Mouse (Mus musculus) ES-E14 (cell line): ENCODE measurements at regions not wholly inside any gene's neighbourhood (a gene's known extent, or its start where the extent isn't known, plus 50 kb on each side); places are given as distances from the start of the nearest gene placed in this dataset.

ENCODE experiments used
- CHD2 ChIP-seq: IDR thresholded peaks from 2 replicates; pipeline ENCODE4 v1.6.1; 2014; ENCODE audit warnings: mild to moderate bottlenecking, low read depth, low read length, inconsistent platforms
- HCFC1 ChIP-seq: IDR thresholded peaks from 2 replicates; pipeline ENCODE4 v1.6.1; 2012; ENCODE audit warnings: low read length, inconsistent platforms, borderline replicate concordance; ENCODE audit not compliant: insufficient read depth
- MAFK ChIP-seq: IDR thresholded peaks from 2 replicates; pipeline ENCODE4 v1.6.1; 2014; ENCODE audit warnings: mild to moderate bottlenecking, low read depth, low read length, inconsistent platforms; ENCODE audit not compliant: insufficient read depth
- ZC3H11A ChIP-seq: IDR thresholded peaks from 2 replicates; pipeline ENCODE4 v1.6.1; 2012; ENCODE audit warnings: low read depth, mild to moderate bottlenecking, inconsistent platforms, low read length, borderline replicate concordance
- ZNF384 ChIP-seq: IDR thresholded peaks from 2 replicates; pipeline ENCODE4 v1.6.1; 2012; ENCODE audit warnings: low read depth, low read length, inconsistent platforms

DNA sequence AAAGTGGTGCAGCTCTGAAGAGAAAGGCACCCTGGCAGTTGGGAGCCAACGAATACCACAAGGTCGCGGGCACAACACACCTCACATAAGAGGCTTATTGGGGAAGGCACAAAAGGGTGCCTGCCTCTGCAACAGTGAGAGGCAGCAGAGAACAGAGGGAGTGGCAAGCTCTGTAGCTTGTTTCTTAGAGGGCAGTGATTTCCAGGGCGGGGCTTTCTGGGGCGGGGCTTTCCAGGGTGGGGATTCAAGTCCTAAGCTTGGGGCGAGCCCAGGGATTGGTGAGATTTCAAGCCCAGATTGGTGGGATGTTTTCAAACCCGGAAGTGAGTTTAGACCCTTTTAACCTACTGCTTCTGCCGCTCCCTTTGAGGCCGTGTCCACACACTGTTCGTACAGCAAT is 435.8 kb upstream of the Kcnab2 start:
- TF ChIP-seq ZC3H11A = no peak
- no peak for TF ChIP-seq ZNF384
- TF ChIP-seq CHD2 = no peak
- no peak for TF ChIP-seq HCFC1
- TF ChIP-seq MAFK = no peak
